Mouse (Mus musculus) kidney, postnatal 0 days (tissue): ENCODE results near the gene Rnaseh2c. TPM values are rescaled to one million over a fixed set of nuclear protein-coding genes. Genes with fewer than 3 reads are reported as not detected.

Experiments used
- ATAC-seq: fragments of 200-750 bp; cut with Nextera tagmentation; replicated peaks from 2 replicates; pipeline ENCODE4 v1.8.0; 2017; ENCODE audit warnings: low read depth, moderate number of reproducible peaks, moderate TSS enrichment, moderate library complexity; ENCODE audit not compliant: low FRiP score
- DNase-seq: peaks from one replicate; pipeline ENCODE4 v3.0.0-alpha.2; 2016; ENCODE audit warnings: low spot score
- H3K27ac ChIP-seq: fragments of 300-500 bp; sonication (generic); 2 replicates; pipeline ENCODE4 v1.5.1; 2014; ENCODE audit warnings: mild to moderate bottlenecking
- H3K27me3 ChIP-seq: fragments of 300-500 bp; sonication (generic); 2 replicates; pipeline ENCODE4 v1.6.1; 2014; ENCODE audit warnings: low read length, mixed read lengths; ENCODE audit not compliant: insufficient read depth
- H3K36me3 ChIP-seq: fragments of 300-500 bp; sonication (generic); 2 replicates; pipeline ENCODE4 v1.6.1; 2014; ENCODE audit warnings: low read length, mixed read lengths; ENCODE audit not compliant: insufficient read depth
- H3K4me1 ChIP-seq: fragments of 300-500 bp; sonication (generic); replicated peaks from 2 replicates; pipeline ENCODE4 v1.6.1; 2014; ENCODE audit warnings: antibody characterized with exemption, low read length, mixed read lengths; ENCODE audit not compliant: insufficient read depth
- H3K4me2 ChIP-seq: fragments of 300-500 bp; sonication (generic); 2 replicates; pipeline ENCODE4 v1.6.1; 2014; ENCODE audit warnings: mild to moderate bottlenecking, low read length, moderate library complexity, mixed read lengths
- H3K4me3 ChIP-seq: fragments of 300-500 bp; sonication (generic); replicated peaks from 2 replicates; pipeline ENCODE4 v1.5.1; 2014; ENCODE audit warnings: low read depth, low read length
- H3K9ac ChIP-seq: fragments of 300-500 bp; sonication (generic); 2 replicates; pipeline ENCODE4 v1.6.1; 2014; ENCODE audit warnings: low read depth, low read length
- H3K9me3 ChIP-seq: fragments of 300-500 bp; sonication (generic); replicated peaks from 2 replicates; pipeline ENCODE4 v1.6.1; 2016; ENCODE audit warnings: low read length, inconsistent platforms, mixed read lengths
- CTCF ChIP-seq: IDR thresholded peaks from 2 replicates; pipeline ENCODE4 v1.5.1; 2016; ENCODE audit warnings: antibody characterized with exemption, low read depth, mild to moderate bottlenecking, moderate library complexity
- WGBS: fragments of 180-500 bp; shearing (Covaris S2); extraction: QIAGEN DNeasy Blood & Tissue Kit; methylation state at CpG from one replicate; pipeline ENCODE4 v1.1.7; 2014; 5-methylcytosine and 5-hydroxymethylcytosine counted together
- polyA plus RNA-seq: library from polyadenylated mRNA; unstranded; fragments of >200 nt; fragmentation: Nextera tagmentation; extraction: Ambion mirVana; gene quantifications from 2 replicates; pipeline ENCODE4 v1.2.1, GENCODE M21; 2015

Gene Rnaseh2c
- polyA plus RNA-seq, 1 experiment from 2014 or later: 128 TPM

DNA sequence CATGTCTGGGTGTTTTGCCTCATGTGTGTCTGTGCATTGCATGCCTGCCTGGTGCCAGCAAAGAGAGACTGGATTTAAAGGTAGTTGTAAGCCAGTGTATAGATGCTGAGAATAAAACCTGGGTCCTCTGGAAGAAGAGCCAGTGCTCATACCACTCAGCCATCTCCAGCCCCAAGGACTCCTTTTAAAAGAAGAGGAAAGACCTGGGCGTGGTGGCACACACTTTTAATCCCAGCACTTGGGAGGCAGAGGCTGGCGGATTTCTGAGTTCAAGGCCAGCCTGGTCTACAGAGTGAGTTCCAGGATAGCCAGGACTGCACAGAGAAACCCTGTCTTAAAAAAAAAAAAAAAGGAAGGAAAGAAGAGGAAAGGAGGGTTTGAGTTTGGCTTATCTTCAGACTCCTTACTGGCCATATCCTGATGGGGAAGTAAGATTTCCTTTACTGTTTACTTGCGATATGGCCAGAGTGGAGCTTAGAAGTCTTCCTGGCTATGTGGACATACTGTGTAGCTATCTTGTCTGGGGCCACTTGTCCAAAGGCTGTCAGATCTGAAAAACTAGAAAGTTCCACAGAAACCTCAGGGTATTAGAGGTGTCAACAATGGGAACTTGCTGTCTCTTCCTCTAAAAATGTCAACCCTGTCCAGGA lies 11.2 kb downstream of the Rnaseh2c start:
- DNase-seq (no peak), ATAC-seq (no peak)
- no peaks in the 10 kb centered on the region for H3K9me3 ChIP-seq
- H3K4me3 ChIP-seq: no peak overlapping the region
- 66% methylated on average over 3 of the region's 3 CpGs for WGBS
- no peak overlapping the region for H3K4me2 ChIP-seq
- no peaks in the 10 kb centered on the region for H3K27me3 ChIP-seq
- TF ChIP-seq CTCF: no peak
- peaks cover 7% of the 10 kb centered on the region; the same call in 1 of the 2 replicates for H3K4me1 ChIP-seq
- no peak overlapping the region for H3K9ac ChIP-seq
- no peak overlapping the region for H3K27ac ChIP-seq
- peaks cover 7% of the 10 kb centered on the region; the same call in 1 of the 2 replicates for H3K36me3 ChIP-seq

DNA sequence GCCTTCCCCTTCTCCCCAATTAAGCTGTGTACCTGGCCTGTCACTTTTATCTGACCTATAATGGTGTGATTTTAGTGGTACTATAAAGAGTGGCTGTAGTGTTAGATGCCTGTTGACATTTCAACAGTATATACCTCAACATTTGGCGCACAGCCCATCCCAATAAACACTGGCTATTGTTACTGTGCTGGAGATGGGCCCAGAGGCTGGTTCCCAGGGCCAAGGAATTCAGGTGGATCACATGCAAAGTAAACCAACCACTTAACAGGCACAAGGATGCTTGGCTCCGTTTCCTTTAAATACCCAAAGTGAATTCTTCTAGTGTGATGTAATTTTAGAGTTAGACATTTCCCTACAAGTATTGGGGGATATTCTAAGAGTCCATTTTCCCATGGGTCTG lies 13.3 kb downstream of the Rnaseh2c start:
- Histone ChIP-seq H3K36me3 (no peaks in the 10 kb centered on the region), H3K4me1 (no peaks in the 10 kb centered on the region; the same call in 1 of the 2 replicates), H3K4me3 (no peak overlapping the region), H3K9me3 (no peaks in the 10 kb centered on the region), H3K27me3 (no peaks in the 10 kb centered on the region), H3K27ac (no peak overlapping the region), H3K4me2 (no peak overlapping the region), H3K9ac (no peak overlapping the region)
- DNase-seq: no peak
- TF ChIP-seq CTCF: no peak
- 55% methylated on average over 2 of the region's 2 CpGs for WGBS
- ATAC-seq: no peak

DNA sequence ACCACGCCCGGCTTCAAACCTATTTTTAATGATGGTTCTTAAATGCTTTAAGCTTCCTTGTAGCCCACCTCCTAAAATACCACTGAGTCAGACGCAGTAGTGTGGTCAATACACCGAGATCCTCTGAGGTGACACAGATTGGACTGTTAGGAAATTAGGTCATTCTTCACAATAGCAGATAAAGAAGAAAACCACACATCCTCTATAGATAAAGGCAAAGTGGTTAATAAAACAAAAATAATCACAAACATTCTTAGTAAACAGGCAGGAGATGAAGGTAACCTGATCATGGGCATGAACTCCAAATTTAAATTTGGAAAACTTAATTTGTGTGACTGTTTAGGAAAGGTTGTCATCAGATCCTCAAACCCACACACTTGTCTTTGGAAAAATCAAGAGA lies 18.3 kb downstream of the Rnaseh2c start:
- no peaks in the 10 kb centered on the region for H3K9me3 ChIP-seq
- TF ChIP-seq CTCF: no peak
- no peaks in the 10 kb centered on the region for H3K36me3 ChIP-seq
- H3K9ac ChIP-seq: no peak overlapping the region
- ATAC-seq (no peak), DNase-seq (no peak)
- no peak overlapping the region for H3K4me2 ChIP-seq
- H3K27me3 ChIP-seq: no peaks in the 10 kb centered on the region
- H3K4me1 ChIP-seq: no peaks in the 10 kb centered on the region
- H3K4me3 ChIP-seq: no peak overlapping the region
- no peak overlapping the region for H3K27ac ChIP-seq
- WGBS: 85% methylated on average over 4 of the region's 4 CpGs

DNA sequence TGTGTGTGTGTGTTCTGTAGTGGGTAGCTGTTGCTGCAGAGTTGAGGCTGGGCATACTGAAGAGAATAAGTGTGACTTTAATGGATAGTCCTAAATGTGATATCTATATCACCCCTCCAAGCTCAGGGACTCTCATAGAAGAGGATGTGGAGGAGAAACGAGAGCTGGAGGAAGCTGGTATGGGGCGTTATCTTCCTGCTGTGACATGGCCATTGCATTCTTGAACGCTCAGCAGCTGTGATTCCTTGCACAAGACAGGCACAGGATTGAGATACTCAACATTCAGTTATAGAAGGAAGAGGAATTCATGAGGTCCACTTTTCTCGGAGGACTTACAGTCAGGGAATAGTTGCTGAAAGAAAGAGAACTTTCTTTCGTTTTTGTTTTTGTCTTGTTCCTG lies 20.2 kb downstream of the Rnaseh2c start:
- DNase-seq (no peak), ATAC-seq (no peak)
- Histone ChIP-seq H3K27ac (no peak overlapping the region), H3K9ac (no peak overlapping the region), H3K27me3 (no peaks in the 10 kb centered on the region), H3K9me3 (no peaks in the 10 kb centered on the region), H3K4me3 (no peak overlapping the region), H3K36me3 (no peaks in the 10 kb centered on the region), H3K4me2 (no peak overlapping the region), H3K4me1 (no peaks in the 10 kb centered on the region)
- WGBS: 74% methylated on average over 5 of the region's 5 CpGs
- no peak for TF ChIP-seq CTCF

DNA sequence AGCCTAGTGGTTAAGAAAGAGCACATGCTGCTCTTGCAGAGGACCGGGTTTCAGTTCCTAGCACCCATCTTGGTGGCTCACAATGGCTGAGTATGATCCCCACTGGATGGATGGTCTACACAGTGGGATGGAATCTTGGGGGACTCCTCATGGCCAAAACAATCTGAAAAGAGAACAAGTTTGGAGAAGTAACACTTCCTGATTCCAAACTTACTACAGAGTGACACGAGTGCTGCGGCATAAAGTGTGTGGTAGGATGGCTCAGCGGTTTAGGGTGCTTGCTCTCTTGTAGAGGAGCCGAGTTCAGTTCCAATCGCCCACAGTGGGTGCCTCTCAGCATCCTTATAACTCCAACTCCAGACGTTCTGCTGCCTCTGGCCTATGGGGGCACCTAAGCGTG lies 23.6 kb downstream of the Rnaseh2c start:
- ATAC-seq (no peak), DNase-seq (no peak)
- no peak overlapping the region for H3K27ac ChIP-seq
- H3K27me3 ChIP-seq: no peaks in the 10 kb centered on the region
- no peaks in the 10 kb centered on the region for H3K36me3 ChIP-seq
- TF ChIP-seq CTCF: no peak
- WGBS: 90% methylated on average over 8 of the region's 8 CpGs
- H3K9ac ChIP-seq: no peak overlapping the region
- no peak overlapping the region for H3K4me2 ChIP-seq
- no peaks in the 10 kb centered on the region for H3K9me3 ChIP-seq
- no peaks in the 10 kb centered on the region for H3K4me1 ChIP-seq
- H3K4me3 ChIP-seq: no peak overlapping the region

DNA sequence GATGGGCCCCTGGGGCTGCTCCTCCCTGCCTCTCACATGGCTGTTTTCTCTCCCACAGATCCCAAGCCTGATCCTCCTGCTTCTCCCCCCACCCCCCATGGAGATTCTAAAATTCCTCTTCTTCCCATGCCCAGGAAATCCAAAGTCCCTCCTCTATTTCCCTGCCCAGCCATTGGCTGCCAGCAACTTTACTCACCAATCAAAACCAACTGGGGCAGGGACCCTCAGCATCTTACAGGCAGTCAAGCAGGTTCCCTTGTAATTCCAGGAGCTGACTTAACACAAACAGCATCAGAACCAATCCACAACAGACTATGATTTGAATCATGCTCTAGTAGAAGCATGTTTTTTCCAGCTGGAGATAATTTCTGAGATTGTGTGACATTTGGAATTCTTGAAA lies 28.2 kb downstream of the Rnaseh2c start:
- no peak overlapping the region for H3K9ac ChIP-seq
- no peaks in the 10 kb centered on the region for H3K9me3 ChIP-seq
- H3K4me3 ChIP-seq: no peak overlapping the region
- DNase-seq (no peak), ATAC-seq (no peak)
- no peaks in the 10 kb centered on the region for H3K36me3 ChIP-seq
- H3K4me2 ChIP-seq: no peak overlapping the region
- no peaks in the 10 kb centered on the region for H3K27me3 ChIP-seq
- H3K27ac ChIP-seq: no peak overlapping the region
- TF ChIP-seq CTCF: no peak
- no peaks in the 10 kb centered on the region for H3K4me1 ChIP-seq

DNA sequence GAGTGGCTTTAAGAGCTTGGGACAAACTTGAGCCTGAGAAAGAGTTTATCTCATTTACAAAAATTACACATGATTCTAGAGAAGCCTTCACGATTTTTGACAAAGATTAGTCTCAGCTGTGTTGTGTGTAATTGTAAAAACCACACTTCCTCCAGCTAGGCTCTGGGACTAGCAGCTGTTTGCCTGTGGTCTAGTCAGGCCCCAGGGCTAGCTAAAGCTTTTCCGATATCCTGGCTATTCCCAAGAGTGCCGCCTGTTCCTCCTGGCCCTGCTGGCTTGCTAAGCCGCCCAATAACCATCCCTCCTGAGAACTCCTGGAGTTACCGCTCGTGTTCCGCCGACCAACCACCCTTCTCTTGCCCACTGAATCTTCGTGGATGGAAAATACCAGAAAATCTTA lies 30.4 kb downstream of the Rnaseh2c start:
- no peak overlapping the region for H3K4me3 ChIP-seq
- WGBS: 81% methylated on average over 9 of the region's 9 CpGs
- no peak overlapping the region for H3K27ac ChIP-seq
- no peaks in the 10 kb centered on the region for H3K36me3 ChIP-seq
- DNase-seq (no peak), ATAC-seq (no peak)
- H3K27me3 ChIP-seq: no peaks in the 10 kb centered on the region
- no peaks in the 10 kb centered on the region; the same call in 1 of the 2 replicates for H3K4me1 ChIP-seq
- no peak overlapping the region for H3K9ac ChIP-seq
- H3K9me3 ChIP-seq: no peaks in the 10 kb centered on the region
- TF ChIP-seq CTCF: no peak
- H3K4me2 ChIP-seq: no peak overlapping the region
